ENCODE assay signal across 9 mouse cellular contexts in the genomic region with DNA sequence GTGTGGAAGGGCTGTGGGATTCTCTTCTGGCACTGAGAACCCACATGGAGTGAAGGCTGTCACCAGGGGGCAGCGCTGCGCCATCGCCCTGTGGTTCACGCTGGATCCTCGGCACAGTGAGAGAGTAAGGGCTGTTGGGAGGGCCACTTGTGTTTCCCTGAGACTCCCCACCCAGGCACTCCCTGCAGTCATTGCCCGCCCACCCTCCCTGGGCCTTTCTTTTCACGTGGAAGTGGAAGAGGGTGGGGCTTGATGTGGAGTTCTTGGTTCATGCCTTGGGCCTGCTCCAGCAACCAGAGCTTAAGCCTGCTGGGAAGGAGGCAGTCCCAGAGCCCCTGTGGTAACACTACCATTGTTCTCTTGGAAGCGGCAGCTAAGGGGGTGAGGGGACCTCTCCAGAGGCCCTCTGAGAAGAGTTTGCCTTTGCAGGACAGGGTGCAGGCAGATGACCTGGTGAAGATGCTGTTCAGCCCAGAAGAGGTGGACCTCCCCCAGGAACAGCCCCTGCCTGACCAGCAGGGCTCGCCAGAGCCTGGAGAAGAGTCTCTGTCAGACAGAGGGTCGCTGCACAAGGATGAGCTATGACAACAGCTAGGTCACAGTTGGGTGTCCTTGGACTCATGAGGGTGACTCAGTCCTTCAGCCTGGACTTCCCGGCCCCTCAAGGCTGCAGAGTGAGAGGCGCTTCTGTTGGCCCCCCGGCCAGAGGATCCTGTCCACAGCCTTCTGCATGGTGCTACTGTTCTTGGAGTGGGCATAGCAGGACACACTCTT. TPM values are rescaled to one million over a fixed set of nuclear protein-coding genes. Genes with fewer than 3 reads are reported as not detected.
A peak's percentile ranks its signal among the peaks of the same experiment; 100 is the strongest.
DNase-seq lines count a peak whose midpoint lies in the region; ATAC-seq and TF ChIP-seq lines count a peak whose summit lies in the region.
"Had no signal": no experiment of that assay in that cellular context is flagged by ENCODE, and none has a peak within 500 bp of the region (broad histone marks: within the 10 kb centered on the region; RNA-seq: fewer than 3 reads in every experiment).

No protein-coding gene starts in this region.

- TF ChIP-seq EP300 in lung, postnatal 0 days (IDR thresholded peaks at IDR 0.05): peak; percentile 54; the same call in 1 of the 2 replicates

- peak overlapping the region; percentile 52; the same call in 1 of the 2 replicates for H3K27ac ChIP-seq in forebrain, embryonic 14.5 days (ENCODE audit: low read depth, low read length)
- peak overlapping the region; percentile 70; the same call in 1 of the 2 replicates for H3K27ac ChIP-seq in lung, postnatal 0 days (ENCODE audit: low read length)

- peak; percentile 27; the same call in 1 of the 2 replicates for TF ChIP-seq CTCF in E14TG2a.4 (conservative IDR thresholded peaks at IDR 0.05; ENCODE audit: low read length)
- peak; percentile 96 for TF ChIP-seq CTCF in lung, postnatal 0 days (IDR thresholded peaks at IDR 0.05)

- H3K4me3 ChIP-seq in E14TG2a.4 (replicated peaks; ENCODE audit: low read length): peak overlapping the region; percentile 65
- no peak overlapping the region for H3K4me3 ChIP-seq in forebrain, embryonic 14.5 days (ENCODE audit: low read depth, low read length)
- no peak overlapping the region for H3K4me3 ChIP-seq in lung, postnatal 0 days (ENCODE audit: low read depth, low read length)

- WGBS in forebrain, embryonic 14.5 days: 25% methylated on average over 13 of the region's 13 CpGs
- 33% methylated on average over 12 of the region's 13 CpGs for WGBS in lung, postnatal 0 days

- H3K4me2 ChIP-seq in forebrain, embryonic 14.5 days (ENCODE audit: low read length): no peak overlapping the region
- no peak overlapping the region for H3K4me2 ChIP-seq in lung, postnatal 0 days (replicated peaks; ENCODE audit: low read depth, low read length)

- peak; percentile 86 for DNase-seq in adrenal gland, postnatal 25 days
- DNase-seq in forebrain, embryonic 14.5 days (ENCODE audit: low spot score): peak; percentile 80
- peak; percentile 85 to 86 for DNase-seq in heart, postnatal 14 days
- DNase-seq in kidney, postnatal 36 days: peak; percentile 80 to 94
- peak; percentile 93 for DNase-seq in lung, postnatal 0 days (ENCODE audit: low spot score)
- DNase-seq in retina, postnatal 1 day: peak; percentile 79
- DNase-seq in thymus, postnatal 25 days: peak; percentile 81

- intact Hi-C loops in heart, postnatal 14 days (cut with DNase I): loop anchor here (1.0 to 5.0 kb wide), 5 partner anchors 47 to 375 kb away; a partner anchor contains a TSS

- ATAC-seq in forebrain, embryonic 14.5 days: peak; percentile 82
- ATAC-seq in lung, postnatal 0 days: peak; percentile 90

- H3K27me3 ChIP-seq in E14TG2a.4 (ENCODE audit: insufficient read depth, low read length): 0 out of 2 replicates have a peak, but pooled peaks cover 2% of the 10 kb centered on the region
- no peaks in the 10 kb centered on the region for H3K27me3 ChIP-seq in forebrain, embryonic 14.5 days (replicated peaks; ENCODE audit: control insufficient read depth, insufficient read depth, low read length)
- H3K27me3 ChIP-seq in lung, postnatal 0 days (replicated peaks; ENCODE audit: insufficient read depth, low read length): no peaks in the 10 kb centered on the region

- peaks cover 65% of the 10 kb centered on the region for H3K4me1 ChIP-seq in E14TG2a.4 (replicated peaks; ENCODE audit: low read depth, low read length)
- H3K4me1 ChIP-seq in forebrain, embryonic 14.5 days (ENCODE audit: control insufficient read depth, insufficient read depth, low read length): no peaks in the 10 kb centered on the region
- H3K4me1 ChIP-seq in lung, postnatal 0 days (ENCODE audit: insufficient read depth, low read depth, low read length): peaks cover 7% of the 10 kb centered on the region

- no peaks in the 10 kb centered on the region for H3K9me3 ChIP-seq in E14TG2a.4 (ENCODE audit: low read length)
- no peaks in the 10 kb centered on the region for H3K9me3 ChIP-seq in forebrain, embryonic 14.5 days (replicated peaks; ENCODE audit: control insufficient read depth, low read length)
- H3K9me3 ChIP-seq in lung, postnatal 0 days (ENCODE audit: low read length): no peaks in the 10 kb centered on the region

- H3K36me3 ChIP-seq in E14TG2a.4 (ENCODE audit: insufficient read depth, low read length): peaks cover 50% of the 10 kb centered on the region
- H3K36me3 ChIP-seq in forebrain, embryonic 14.5 days (ENCODE audit: control insufficient read depth, insufficient read depth, low read length): peaks cover 24% of the 10 kb centered on the region
- H3K36me3 ChIP-seq in lung, postnatal 0 days (ENCODE audit: insufficient read depth, low read length): no peaks in the 10 kb centered on the region

- H3K9ac ChIP-seq in forebrain, embryonic 14.5 days (ENCODE audit: low read length): no peak overlapping the region
- H3K9ac ChIP-seq in lung, postnatal 0 days (replicated peaks; ENCODE audit: low read depth): no peak overlapping the region

RNA-seq across cellular contexts. Expression of a gene that starts 7.6 kb away (rescaled TPM):
- 0.21 TPM in 1 of 2 replicates, not detected in the other for total RNA-seq in adrenal gland, postnatal 25 days (2021)
- 0.13 and 0.35 TPM in 2 replicates for polyA plus RNA-seq in forebrain, embryonic 14.5 days (2014; fragmentation: Nextera tagmentation; extraction: Ambion mirVana)
- total RNA-seq in heart, postnatal 14 days (2021): under 1 TPM in 1 of 2 experiments, not detected in 1; 0.36 TPM
- not detected in 2 replicates for polyA plus RNA-seq in lung, postnatal 0 days (2015; fragmentation: Nextera tagmentation; extraction: Ambion mirVana)
- polyA plus RNA-seq: large intestine, adult 2 months had no signal

RNA-seq across cellular contexts. Expression of a gene that starts 14.9 kb away (rescaled TPM):
- total RNA-seq in adrenal gland, postnatal 25 days (2021): 29.2 and 30.6 TPM in 2 replicates
- 8.0 and 9.5 TPM in 2 replicates for polyA plus RNA-seq in forebrain, embryonic 14.5 days (2014; fragmentation: Nextera tagmentation; extraction: Ambion mirVana)
- 10 to 100 TPM; 18.1 to 19.5 TPM for total RNA-seq in heart, postnatal 14 days (2021)
- 29.4 and 32.2 TPM in 2 replicates for polyA plus RNA-seq in lung, postnatal 0 days (2015; fragmentation: Nextera tagmentation; extraction: Ambion mirVana)

RNA-seq across cellular contexts. Expression of a gene that starts 15.1 kb away (rescaled TPM):
- 27.9 and 28.1 TPM in 2 replicates for total RNA-seq in adrenal gland, postnatal 25 days (2021)
- 25.5 and 28.8 TPM in 2 replicates for polyA plus RNA-seq in forebrain, embryonic 14.5 days (2014; fragmentation: Nextera tagmentation; extraction: Ambion mirVana)
- 10 to 100 TPM; 21.1 to 23.4 TPM for total RNA-seq in heart, postnatal 14 days (2021)
- 16.9 and 21.1 TPM in 2 replicates for polyA plus RNA-seq in lung, postnatal 0 days (2015; fragmentation: Nextera tagmentation; extraction: Ambion mirVana)

RNA-seq across cellular contexts. Expression of a gene that starts 29.6 kb away (rescaled TPM):
- total RNA-seq in adrenal gland, postnatal 25 days (2021): not detected in 2 replicates
- polyA plus RNA-seq in forebrain, embryonic 14.5 days (2014; fragmentation: Nextera tagmentation; extraction: Ambion mirVana): 0.22 and 0.48 TPM in 2 replicates
- not detected for total RNA-seq in heart, postnatal 14 days (2021)
- 0.10 and 0.18 TPM in 2 replicates for polyA plus RNA-seq in lung, postnatal 0 days (2015; fragmentation: Nextera tagmentation; extraction: Ambion mirVana)

RNA-seq across cellular contexts. Expression of a gene that starts 46.8 kb away (rescaled TPM):
- 585 and 731 TPM in 2 replicates for total RNA-seq in adrenal gland, postnatal 25 days (2021)
- polyA plus RNA-seq in forebrain, embryonic 14.5 days (2014; fragmentation: Nextera tagmentation; extraction: Ambion mirVana): 963 and 964 TPM in 2 replicates
- total RNA-seq in heart, postnatal 14 days (2021): 100 to 1,000 TPM; 725 to 726 TPM
- 391 and 412 TPM in 2 replicates for polyA plus RNA-seq in lung, postnatal 0 days (2015; fragmentation: Nextera tagmentation; extraction: Ambion mirVana)
